Mouse (Mus musculus): Measurements from ENCODE around the gene Hadha.
A peak's percentile ranks its signal among the peaks of the same experiment; 100 is the strongest.

The Hadha gene

DNA sequence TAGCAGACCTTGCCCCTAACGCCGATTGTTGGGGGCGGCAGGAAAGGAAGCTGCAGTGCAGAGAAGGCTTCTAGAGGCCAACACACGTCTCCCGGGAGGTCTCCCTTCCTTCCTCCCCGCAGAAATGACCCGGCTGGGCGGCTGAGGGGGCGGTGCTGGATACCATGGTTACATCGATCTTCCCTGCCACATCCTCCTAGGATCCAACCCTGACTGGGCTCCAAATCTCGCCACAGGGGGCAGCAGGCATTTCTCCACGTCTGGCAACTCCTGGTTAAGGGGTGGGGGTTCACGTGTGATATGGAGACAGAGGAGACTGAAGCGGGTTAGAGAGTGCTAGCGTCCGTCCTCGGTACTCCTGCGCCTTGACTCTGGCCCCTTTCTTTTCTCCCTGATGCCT is 43.8 kb downstream of the Hadha start:
- peak; percentile 63 to 72 for DNase-seq

DNA sequence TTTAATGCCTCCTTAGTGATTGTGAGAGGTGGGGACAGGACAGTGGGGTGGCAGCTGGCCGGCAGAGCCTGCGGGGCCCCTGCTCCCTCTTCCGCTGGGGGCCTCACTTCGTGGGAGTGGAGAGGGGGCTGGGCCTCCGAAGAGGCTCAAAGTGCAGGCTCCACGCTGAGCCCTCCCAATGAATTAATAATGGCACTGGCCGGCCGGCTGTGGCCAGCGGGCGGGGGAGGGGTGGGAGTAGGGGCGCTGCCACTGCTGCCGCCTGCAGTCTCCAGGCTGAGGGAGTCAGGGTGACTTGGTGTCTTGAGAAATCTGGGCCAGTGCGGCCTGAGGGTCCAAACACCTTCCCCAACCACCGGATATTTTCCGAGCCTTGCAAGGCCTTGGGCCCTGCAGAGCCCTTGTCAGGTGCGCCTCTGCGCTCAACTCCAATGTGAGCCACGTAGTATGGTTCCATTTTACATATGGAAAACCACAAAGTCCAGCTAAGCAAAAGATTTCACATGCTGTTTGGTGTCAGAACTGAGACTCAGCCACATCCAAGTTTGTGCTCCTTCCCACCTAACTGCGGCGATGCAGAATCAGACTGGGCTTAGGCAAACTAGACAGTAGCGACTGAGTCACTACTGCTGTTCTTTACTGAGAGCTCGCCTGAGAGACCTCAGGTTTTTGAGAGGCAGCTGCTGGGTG is 44.4 kb downstream of the Hadha start:
- DNase-seq: peak in 1 of 2 experiments; percentile 48

- DNase-seq: no peak
Measured at GRCm38 (mm10) chr5:30109899-30110298, 45.1 kb downstream of the Hadha start.

- no peak for DNase-seq
Measured at GRCm38 (mm10) chr5:30108233-30108632, 46.7 kb downstream of the Hadha start.

GRCm38 (mm10) chr5:30107611-30108041 is 47.3 kb downstream of the Hadha start:
- peak in 1 of 2 experiments; percentile 38 for DNase-seq

DNA sequence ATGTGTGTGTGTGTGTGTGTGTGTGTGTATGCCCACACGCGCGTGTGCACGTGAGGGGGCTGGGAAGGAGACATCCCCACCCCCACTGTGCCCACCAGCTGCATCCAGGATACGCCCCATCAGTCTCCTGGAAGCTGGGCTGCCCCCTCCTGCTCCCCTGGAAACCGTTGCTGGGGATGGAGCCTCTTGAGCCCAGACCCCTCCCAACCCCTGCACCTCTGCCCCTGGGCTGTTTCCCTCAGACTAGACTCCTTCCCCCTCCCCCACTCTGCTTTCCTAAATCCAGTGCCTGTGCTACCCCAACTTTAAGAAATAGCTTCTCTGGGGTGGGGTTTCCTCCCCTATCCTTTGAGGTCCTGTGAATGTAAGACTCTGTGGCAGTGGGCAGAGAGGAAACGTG is 47.8 kb downstream of the Hadha start:
- DNase-seq: peak; percentile 42 to 59

DNA sequence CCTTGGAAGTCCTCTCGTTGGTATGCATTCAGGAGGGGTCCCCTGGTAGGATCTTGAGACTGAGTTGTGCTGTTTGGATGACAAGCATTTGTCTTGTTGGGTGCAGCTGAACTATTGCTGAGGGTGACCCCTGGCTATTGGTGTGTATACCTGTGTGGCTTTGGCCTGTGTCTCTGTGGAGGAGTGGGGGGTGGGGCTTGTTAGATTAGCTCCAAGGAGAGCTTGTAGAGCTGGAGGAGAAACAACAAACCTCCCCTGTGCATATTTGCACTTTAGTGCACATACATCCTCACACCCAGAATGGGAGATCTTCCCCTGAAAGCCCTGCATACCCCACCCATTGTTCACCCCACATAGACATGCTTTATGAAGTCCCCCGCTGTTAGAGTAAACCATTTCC is 48.2 kb downstream of the Hadha start:
- no peak for DNase-seq

- DNase-seq: peak; percentile 55 to 68
Measured at GRCm38 (mm10) chr5:30105668-30106300, 49.2 kb downstream of the Hadha start, which contains the start of gene 3110082J24Rik. Gene 3110082J24Rik (minus strand): TSS chr5:30106086.

GRCm38 (mm10) chr5:30104841-30105667 is 49.9 kb downstream of the Hadha start, which contains the start of gene Garem2:
Gene Garem2 (plus strand): TSS chr5:30105161.
- DNase-seq: peak; percentile 46 to 47

GRCm38 (mm10) chr5:30104339-30104738 is 50.6 kb downstream of the Hadha start:
- peak; percentile 77 to 82 for DNase-seq

DNA sequence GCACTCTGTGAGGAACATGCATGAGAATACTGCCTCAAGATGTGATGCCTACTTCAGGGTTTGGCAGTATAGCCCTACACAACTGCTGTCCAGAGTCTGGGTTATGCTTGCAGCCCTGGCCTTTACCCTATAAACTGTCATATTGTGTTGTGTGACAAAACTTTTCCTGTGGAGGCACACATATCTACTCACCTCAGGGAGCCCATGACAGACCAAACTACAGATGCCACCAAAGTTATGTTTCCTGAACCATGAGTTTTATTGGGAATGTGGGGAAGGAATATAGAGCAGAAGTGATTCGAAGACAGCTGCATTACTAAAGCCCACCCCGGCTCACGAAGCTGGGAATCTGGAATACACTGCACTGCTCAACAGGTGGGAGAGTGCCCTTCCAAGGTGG is 51.6 kb downstream of the Hadha start:
- DNase-seq: no peak

GRCm38 (mm10) chr5:30098260-30098659 is 56.7 kb downstream of the Hadha start:
- DNase-seq: no peak

GRCm38 (mm10) chr5:30095731-30096130 is 59.2 kb downstream of the Hadha start:
- DNase-seq: no peak

DNA sequence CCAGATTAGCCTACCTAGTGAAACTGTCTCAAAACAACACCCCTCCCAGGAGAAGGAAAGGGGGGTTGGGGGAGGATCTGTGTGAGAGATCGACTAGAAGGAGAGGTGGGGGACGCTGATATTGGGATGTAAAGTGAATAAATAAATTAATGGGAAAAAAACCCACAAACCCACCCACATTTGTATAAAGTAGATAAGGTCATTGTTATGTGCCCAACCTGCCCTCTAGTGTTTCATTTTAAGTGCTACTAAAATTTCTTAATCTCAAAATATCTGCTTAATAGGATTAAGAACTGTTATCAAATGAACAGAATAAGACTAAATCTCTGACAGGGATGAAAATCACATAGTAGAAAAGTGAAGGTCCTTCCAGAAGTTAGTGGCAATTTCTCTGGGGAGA is 60.6 kb downstream of the Hadha start:
- no peak for DNase-seq

- no peak for DNase-seq
Measured at GRCm38 (mm10) chr5:30092701-30093100, 62.3 kb downstream of the Hadha start.

DNA sequence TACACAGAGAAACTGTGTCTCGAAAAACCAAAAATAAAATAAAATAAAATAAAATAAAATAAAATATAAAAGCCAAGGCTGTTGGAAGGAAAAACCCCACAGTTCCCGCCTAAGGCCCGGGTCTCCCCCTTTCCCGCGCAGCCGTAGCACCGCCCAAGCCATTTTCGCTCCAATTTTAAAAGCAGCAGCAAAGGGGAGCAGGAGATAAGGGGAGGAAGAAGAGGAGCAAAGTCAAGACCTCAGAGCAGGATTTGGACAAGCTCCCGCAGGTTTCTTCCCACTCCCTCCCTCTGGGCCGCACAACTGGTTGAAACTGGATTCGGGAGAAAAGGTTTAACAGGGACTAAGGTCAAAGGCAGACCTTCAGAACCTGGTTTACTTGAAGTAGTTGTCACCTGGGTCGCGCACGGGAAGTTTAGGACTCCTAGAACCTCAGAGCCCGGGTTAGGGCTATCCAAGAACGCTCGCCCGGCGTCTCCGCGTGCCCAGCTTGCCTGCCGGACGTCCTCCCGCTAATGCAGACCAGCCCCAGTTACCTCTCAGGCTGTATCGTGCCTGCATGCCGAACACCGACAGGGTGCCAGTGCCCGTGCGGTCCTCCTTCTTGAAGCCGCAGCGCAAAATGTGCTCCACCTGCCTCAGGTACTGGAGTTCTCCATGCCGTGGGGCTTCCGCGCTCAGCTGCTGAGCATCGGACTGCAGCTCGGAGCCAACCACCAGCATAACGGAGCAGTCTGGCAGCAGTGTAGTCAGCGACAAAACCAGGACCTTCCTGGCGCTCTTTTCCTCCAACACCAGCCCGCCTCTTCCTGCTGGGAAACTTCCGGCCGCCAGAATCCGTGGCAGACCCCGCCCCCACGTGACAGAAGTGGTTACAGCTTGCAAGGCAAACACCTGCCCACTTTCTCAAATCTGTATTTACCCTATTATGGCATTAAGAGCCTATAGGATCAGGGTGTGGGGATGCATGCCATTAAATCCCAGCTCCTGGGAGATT is 81.8 kb downstream of the Hadha start, which contains the start of gene Tyms:
TSS of gene Tyms (minus strand) at position 793 of the 997 bp plus-strand sequence.
- DNase-seq: peak; percentile 85 to 90

DNA sequence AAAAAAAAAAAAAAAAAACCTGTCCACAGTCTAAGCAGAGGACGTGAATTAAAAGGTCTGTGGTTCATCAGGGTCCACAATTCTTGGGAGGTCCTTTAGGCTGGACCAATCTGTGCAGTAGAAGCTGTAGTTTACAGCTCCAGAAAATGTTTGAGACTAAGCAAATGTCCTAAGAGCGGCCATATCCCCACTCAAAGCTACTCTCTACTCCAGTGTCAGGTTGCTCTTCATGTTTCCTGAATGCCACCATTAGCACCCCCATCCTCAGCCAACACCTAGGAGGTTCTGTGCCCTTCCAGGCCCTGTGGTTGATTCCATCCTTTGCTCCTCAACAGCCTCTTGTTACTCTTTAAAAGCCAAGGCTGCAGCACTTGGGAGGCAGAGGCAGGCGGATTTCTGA is 82.6 kb downstream of the Hadha start:
- DNase-seq: no peak

GRCm38 (mm10) chr5:30071677-30072076 is 83.3 kb downstream of the Hadha start:
- DNase-seq: no peak
